In genomic region chr5:118057508-118058111, GRCm38 (mm10) we compare ENCODE assay signal across 9 mouse cellular contexts. TPM values are rescaled to one million over a fixed set of nuclear protein-coding genes. Genes with fewer than 3 reads are reported as not detected.
DNase-seq lines count a peak whose midpoint lies in the region; ATAC-seq and TF ChIP-seq lines count a peak whose summit lies in the region.
"Had no signal": no experiment of that assay in that cellular context is flagged by ENCODE, and none has a peak within 500 bp of the region (broad histone marks: within the 10 kb centered on the region; RNA-seq: fewer than 3 reads in every experiment).

No protein-coding gene starts in this region.

- H3K9me3 ChIP-seq in forebrain, embryonic 15.5 days: no peaks in the 10 kb centered on the region
- 0 out of 2 replicates have a peak, but pooled peaks cover 4% of the 10 kb centered on the region for H3K9me3 ChIP-seq in heart, embryonic 12.5 days (replicated peaks)
- no peaks in the 10 kb centered on the region for H3K9me3 ChIP-seq in lung, postnatal 0 days (ENCODE audit: low read length)
- H3K9me3 ChIP-seq: embryonic facial prominence, embryonic 13.5 days; G1E had no signal

- no peaks in the 10 kb centered on the region for H3K36me3 ChIP-seq in forebrain, embryonic 15.5 days
- H3K36me3 ChIP-seq in heart, embryonic 12.5 days: no peaks in the 10 kb centered on the region
- H3K36me3 ChIP-seq in lung, postnatal 0 days (ENCODE audit: insufficient read depth, low read length): no peaks in the 10 kb centered on the region

- no peak for TF ChIP-seq EP300 in lung, postnatal 0 days (IDR thresholded peaks at IDR 0.05)

- H3K4me2 ChIP-seq in forebrain, embryonic 15.5 days (replicated peaks): no peak overlapping the region
- H3K4me2 ChIP-seq in heart, embryonic 12.5 days: 0 out of 2 replicates have a peak overlapping the region, but pooled peaks have one; percentile 2
- H3K4me2 ChIP-seq in lung, postnatal 0 days (replicated peaks; ENCODE audit: low read depth, low read length): no peak overlapping the region
- H3K4me2 ChIP-seq: embryonic facial prominence, embryonic 13.5 days had no signal

- H3K27me3 ChIP-seq in forebrain, embryonic 15.5 days: no peaks in the 10 kb centered on the region
- no peaks in the 10 kb centered on the region for H3K27me3 ChIP-seq in heart, embryonic 12.5 days (replicated peaks)
- no peaks in the 10 kb centered on the region for H3K27me3 ChIP-seq in lung, postnatal 0 days (replicated peaks; ENCODE audit: insufficient read depth, low read length)
- H3K27me3 ChIP-seq: embryonic facial prominence, embryonic 13.5 days had no signal

- WGBS in forebrain, embryonic 15.5 days: 26% methylated on average over 8 of the region's 8 CpGs
- WGBS in heart, embryonic 12.5 days: 34% methylated on average over 8 of the region's 8 CpGs
- WGBS in lung, postnatal 0 days: 29% methylated on average over 8 of the region's 8 CpGs

- H3K4me1 ChIP-seq in forebrain, embryonic 15.5 days: peaks cover 18% of the 10 kb centered on the region
- H3K4me1 ChIP-seq in heart, embryonic 12.5 days (replicated peaks): peaks cover 42% of the 10 kb centered on the region
- H3K4me1 ChIP-seq in lung, postnatal 0 days (ENCODE audit: insufficient read depth, low read depth, low read length): no peaks in the 10 kb centered on the region

- peak; percentile 67 for ATAC-seq in forebrain, embryonic 15.5 days (replicated peaks)
- ATAC-seq in heart, embryonic 12.5 days (ENCODE audit: insufficient number of reproducible peaks, low FRiP score): peak; percentile 70
- ATAC-seq in lung, postnatal 0 days: peak; percentile 50

- no peak for TF ChIP-seq CTCF in lung, postnatal 0 days (IDR thresholded peaks at IDR 0.05)

- no peak overlapping the region for H3K4me3 ChIP-seq in forebrain, embryonic 15.5 days
- H3K4me3 ChIP-seq in heart, embryonic 12.5 days: no peak overlapping the region
- no peak overlapping the region for H3K4me3 ChIP-seq in lung, postnatal 0 days (ENCODE audit: low read depth, low read length)
- H3K4me3 ChIP-seq: embryonic facial prominence, embryonic 13.5 days had no signal

- H3K9ac ChIP-seq in forebrain, embryonic 15.5 days (replicated peaks): no peak overlapping the region
- H3K9ac ChIP-seq in heart, embryonic 12.5 days: no peak overlapping the region
- H3K9ac ChIP-seq in lung, postnatal 0 days (replicated peaks; ENCODE audit: low read depth): no peak overlapping the region
- H3K9ac ChIP-seq: embryonic facial prominence, embryonic 13.5 days had no signal

- DNase-seq in kidney, adult 18-20 months: peak; percentile 30
- DNase-seq in kidney, postnatal 4 days: no peak
- DNase-seq in lung, postnatal 0 days (ENCODE audit: low spot score): peak; percentile 31
- no peak for DNase-seq in B cell, adult 2 months
- no peak for DNase-seq in gastrocnemius, postnatal 25 days

- peak overlapping the region; percentile 54; the same call in 1 of the 2 replicates for H3K27ac ChIP-seq in forebrain, embryonic 15.5 days (replicated peaks)
- peak overlapping the region; percentile 74 for H3K27ac ChIP-seq in heart, embryonic 12.5 days (ENCODE audit: poor library complexity, severe bottlenecking)
- no peak overlapping the region for H3K27ac ChIP-seq in lung, postnatal 0 days (ENCODE audit: low read length)
- H3K27ac ChIP-seq: embryonic facial prominence, embryonic 13.5 days had no signal

RNA-seq across cellular contexts. Expression of gene Tesc, which starts 30.1 kb away (rescaled TPM):
- polyA plus RNA-seq in forebrain, embryonic 15.5 days (2015; fragmentation: Nextera tagmentation; extraction: Ambion mirVana): 9.9 and 10.6 TPM in 2 replicates
- 17.3 and 20.4 TPM in 2 replicates for polyA plus RNA-seq in heart, embryonic 12.5 days (2016; fragmentation: Nextera tagmentation; extraction: Ambion mirVana)
- polyA plus RNA-seq in lung, postnatal 0 days (2015; fragmentation: Nextera tagmentation; extraction: Ambion mirVana): 1.5 and 1.6 TPM in 2 replicates
- total RNA-seq in gastrocnemius, postnatal 25 days (2021): 1 to 10 TPM in 1 of 2 experiments, under 1 TPM in 1; 0.28 to 1.0 TPM
- total RNA-seq: G1E had no signal
- polyA plus RNA-seq: G1E had no signal

Comparison
In these comparisons a context has a peak if more than half of its experiments do, and no peak if none do; other contexts are left out.
1. DNase-seq: peak in kidney, adult 18-20 months (single experiment) and lung, postnatal 0 days (single experiment); none in kidney, postnatal 4 days (0 of 2), B cell, adult 2 months (0 of 2) and gastrocnemius, postnatal 25 days (single experiment).
2. Peak in every context shown above with its lines, with median percentiles within 50 percentile points of each other: ATAC-seq.